Mouse (Mus musculus) layer of hippocampus, adult 2 months (tissue): ENCODE data around the gene Dnase2a. TPM values are rescaled to one million over a fixed set of nuclear protein-coding genes. Genes with fewer than 3 reads are reported as not detected.

Source experiments
- DNase-seq, 2 experiments: peaks; one replicate each; pipeline ENCODE4 v3.0.0; 2022; ENCODE audit warnings: low spot score in 2 of 2
- H3K27ac ChIP-seq: fragments of 200-600 bp; 2 replicates; pipeline ENCODE4 v1.8.1; 2022
- H3K4me3 ChIP-seq: fragments of 200-600 bp; 2 replicates; pipeline ENCODE4 v1.8.1; 2022; ENCODE audit warnings: mild to moderate bottlenecking
- CTCF ChIP-seq: fragments of 200-600 bp; conservative IDR thresholded peaks from 2 replicates; pipeline ENCODE4 v1.8.1; 2022; ENCODE audit warnings: antibody characterized with exemption, mild to moderate bottlenecking, moderate library complexity
- total RNA-seq, 2 experiments: library from RNA; stranded (reverse); gene quantifications; 2 replicates each; pipeline ENCODE4 v1.2.3; 2021

The Dnase2a gene
- total RNA-seq, 2 experiments from 2014 or later = 3.9 to 5.7 TPM

GRCm38 (mm10) chr8:84934860-84935259 lies 26.5 kb downstream of the Dnase2a start:
- TF ChIP-seq CTCF = no peak

DNA sequence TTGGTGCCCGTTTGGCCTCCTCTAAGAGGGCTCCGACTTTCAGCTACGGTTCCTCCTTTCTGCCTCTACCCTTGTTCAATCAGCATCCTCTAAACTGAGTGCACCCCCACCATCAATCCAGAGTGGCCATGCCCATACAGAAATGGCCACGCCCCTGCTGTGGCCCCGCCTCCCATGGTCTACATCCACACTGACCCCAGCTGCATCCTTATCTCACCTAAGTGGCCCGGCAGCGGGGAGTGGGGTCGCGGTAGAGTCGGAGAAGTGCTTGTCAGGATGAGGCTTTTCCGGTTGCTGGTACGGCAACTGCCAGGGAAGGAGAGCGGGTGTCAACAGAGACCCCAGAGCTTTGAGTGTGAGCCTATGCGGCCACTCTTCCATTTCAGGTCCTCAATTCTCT lies 27.1 kb downstream of the Dnase2a start:
- Histone ChIP-seq H3K4me3 (peak overlapping the region; percentile 85), H3K27ac (peak overlapping the region; percentile 97; the same call in 1 of the 2 replicates)
- TF ChIP-seq CTCF = no peak
- DNase-seq = no peak

More at GRCm38 (mm10) chr8:84934860-84935259, 26.5 kb downstream of the Dnase2a start:
- Histone ChIP-seq H3K4me3 (peak overlapping the region; percentile 85; the same call in 1 of the 2 replicates), H3K27ac (no peak overlapping the region)
- no peak for DNase-seq

DNA sequence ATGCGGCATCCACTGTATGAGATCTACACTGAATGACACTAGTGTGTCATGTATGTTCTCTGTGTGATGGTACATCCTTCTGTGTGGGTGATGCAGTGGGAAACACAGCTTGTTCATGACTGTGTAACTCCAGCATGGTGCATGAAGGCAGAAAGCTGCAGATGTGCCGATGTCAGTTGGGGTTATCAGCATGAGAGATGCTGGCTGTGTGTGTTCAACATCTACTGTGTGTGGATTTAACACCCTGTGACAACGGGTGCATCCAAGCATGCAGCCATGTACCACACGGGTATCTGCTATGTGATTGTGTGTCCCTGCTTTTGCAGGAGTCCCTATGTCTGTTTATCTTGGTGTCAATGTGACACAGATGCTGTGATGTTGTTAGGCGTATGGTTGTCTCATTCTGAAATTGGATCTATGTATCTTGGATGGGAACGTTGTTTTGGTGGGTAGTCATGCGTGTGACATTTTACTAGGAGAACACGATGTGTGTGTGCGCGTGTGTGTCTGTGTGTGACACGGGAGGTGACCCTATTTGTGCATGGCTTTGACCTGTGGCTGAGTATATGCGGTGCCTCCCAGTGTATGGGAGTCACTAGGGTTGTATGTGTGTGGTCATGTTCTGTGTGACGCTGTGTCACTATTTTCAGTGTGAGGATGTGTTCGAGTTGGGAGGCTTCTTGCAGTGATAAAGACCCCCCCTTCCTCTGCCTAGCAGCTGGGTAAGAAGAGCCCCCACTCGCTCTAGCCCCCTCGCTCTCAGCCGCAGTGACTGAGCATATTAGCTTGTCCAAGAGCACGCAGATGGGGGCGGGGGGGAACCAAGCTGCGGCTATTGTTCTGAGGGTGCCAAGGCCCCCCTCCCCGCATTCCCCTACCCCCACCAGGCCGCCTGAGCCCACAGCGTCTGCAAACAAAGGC lies 27.9 kb downstream of the Dnase2a start:
- no peak for DNase-seq
- TF ChIP-seq CTCF = no peak
- Histone ChIP-seq H3K4me3 (peak overlapping the region; percentile 85), H3K27ac (peak overlapping the region; percentile 97)

GRCm38 (mm10) chr8:84936962-84937546 lies 28.7 kb downstream of the Dnase2a start, which contains the start of gene Mast1:
Gene Mast1, minus strand, starts transcription at chr8:84937359.
- TF ChIP-seq CTCF = peak; percentile 92
- DNase-seq = peak in 1 of 2 experiments; percentile 82
- H3K4me3 ChIP-seq = peak within 1 kb of the TSS; percentile 85
- peak within 1 kb of the TSS; percentile 97 for H3K27ac ChIP-seq

DNA sequence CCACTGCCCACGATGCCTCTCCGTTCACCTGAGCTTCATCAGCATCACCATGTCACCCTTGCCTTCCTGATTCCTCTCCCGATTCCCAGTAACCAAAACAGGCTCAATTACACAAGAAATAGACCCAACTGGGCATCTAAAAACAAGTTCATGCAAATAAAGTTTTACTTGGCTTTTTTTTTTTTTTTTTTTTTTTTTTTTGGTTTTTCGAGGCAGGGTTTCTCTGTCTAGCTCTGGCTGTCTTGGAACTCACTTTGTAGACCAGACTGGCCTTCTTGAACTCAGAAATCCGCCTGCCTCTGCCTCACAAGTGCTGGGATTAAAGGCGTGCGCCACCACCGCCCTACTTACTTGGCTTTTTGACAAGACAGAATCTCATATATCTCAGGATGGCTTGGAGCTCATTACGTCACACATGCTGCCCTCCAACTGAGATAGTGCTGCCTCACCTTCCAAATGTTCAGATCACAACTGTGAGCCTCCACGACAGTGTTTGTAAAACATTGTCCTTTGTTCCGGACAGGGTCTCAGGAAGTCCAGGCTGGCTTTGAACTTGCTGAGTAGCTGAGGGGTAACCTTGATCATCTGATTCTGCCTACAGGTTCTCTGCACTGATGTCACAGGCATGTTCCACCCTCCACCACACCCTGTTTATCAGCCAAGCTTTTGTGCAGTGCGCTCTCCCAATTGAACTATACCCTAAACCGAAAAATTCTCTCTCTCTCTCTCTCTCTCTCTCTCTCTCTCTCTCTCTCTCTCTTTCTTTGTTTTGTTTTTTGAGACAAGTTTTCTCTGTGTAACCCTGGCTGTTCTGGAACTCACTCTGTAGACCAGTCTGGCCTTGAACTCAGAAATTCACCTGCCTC lies 29.5 kb downstream of the Dnase2a start:
- no peak for TF ChIP-seq CTCF
- no peak for DNase-seq
- peak overlapping the region; percentile 97 for H3K27ac ChIP-seq
- peak overlapping the region; percentile 85 for H3K4me3 ChIP-seq

DNA sequence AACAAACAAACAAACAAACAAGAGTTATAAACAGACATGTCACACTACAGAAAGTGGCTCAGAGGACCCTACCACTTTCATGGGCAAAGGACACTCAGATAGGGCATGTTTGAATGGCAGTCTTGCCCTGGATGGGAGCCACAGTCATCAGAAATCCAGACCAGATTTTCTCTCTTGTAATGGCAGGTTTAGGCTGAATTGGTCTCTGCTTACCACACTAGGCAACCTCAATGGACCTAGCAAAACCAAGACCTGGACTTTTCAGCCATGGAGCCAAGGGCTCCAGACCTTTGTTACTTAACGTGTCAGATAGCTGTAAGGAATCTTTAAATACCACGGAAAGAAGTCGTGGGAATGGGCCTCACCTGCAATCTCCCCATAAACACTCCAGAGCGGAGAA lies 35.3 kb downstream of the Dnase2a start:
- no peak for TF ChIP-seq CTCF
- Histone ChIP-seq H3K27ac (no peak overlapping the region), H3K4me3 (no peak overlapping the region)
- no peak for DNase-seq

DNA sequence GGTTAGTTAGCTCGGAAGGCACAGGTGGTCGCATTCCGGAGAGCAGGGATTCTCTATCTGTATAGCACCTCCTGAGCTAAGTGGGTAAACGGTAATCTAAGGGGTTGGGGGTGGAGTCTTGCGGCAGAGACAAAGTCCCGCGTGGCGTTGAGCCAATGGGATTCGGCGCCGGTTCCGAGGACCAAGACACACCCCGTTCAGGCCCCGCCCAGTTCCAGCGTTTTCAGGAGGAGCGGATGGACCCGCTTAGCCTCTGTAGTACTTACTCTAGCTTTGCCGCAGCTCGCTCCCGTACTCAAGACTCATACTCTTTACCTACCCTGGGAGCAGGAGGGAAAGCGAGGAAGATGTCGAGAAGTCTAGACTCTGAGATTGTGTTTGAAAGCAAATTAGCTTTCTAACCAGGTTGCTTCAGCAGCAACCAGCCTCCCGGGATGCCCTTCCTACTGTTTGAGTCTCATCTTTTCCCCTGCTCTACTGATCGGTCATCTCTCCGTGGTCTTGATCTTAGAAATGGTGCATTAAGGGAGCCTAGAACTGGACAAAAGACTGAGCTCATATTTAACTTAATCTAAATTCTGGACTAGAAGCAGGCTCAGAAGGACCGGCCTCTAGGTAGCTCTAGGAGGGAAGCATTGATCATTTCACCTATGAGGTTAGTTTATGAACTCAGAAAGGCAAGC lies 36.3 kb downstream of the Dnase2a start:
- no peak for TF ChIP-seq CTCF
- peak in 1 of 2 experiments; percentile 60 for DNase-seq
- peak overlapping the region; percentile 29; the same call in 1 of the 2 replicates for H3K27ac ChIP-seq
- H3K4me3 ChIP-seq = peak overlapping the region; percentile 68

DNA sequence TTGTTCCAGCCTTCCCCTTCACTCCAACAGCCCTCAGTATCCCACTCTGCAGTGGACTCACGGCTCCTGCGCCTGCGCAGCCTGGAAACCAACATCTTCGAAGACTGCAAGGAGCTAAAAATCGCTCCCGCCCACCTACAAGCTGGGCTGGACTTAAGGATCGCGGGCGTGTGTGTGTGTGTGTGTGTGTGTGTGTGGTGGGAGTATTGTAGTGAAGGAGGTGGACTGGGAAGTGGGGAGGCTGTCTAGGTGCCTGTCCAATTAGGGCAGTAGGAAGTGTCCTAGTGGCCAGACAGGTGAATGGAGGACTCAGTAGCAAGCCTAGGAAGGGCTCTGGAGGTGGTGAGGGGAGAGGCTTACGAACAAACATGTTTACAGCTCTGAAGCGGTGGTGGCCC lies 36.9 kb downstream of the Dnase2a start:
- peak; percentile 50 to 66 for DNase-seq
- H3K4me3 ChIP-seq = peak overlapping the region; percentile 68
- H3K27ac ChIP-seq = peak overlapping the region; percentile 72; the same call in 1 of the 2 replicates
- no peak for TF ChIP-seq CTCF

- DNase-seq = peak in 1 of 2 experiments; percentile 48
- TF ChIP-seq CTCF = peak; percentile 78
- Histone ChIP-seq H3K4me3 (peak overlapping the region; percentile 68), H3K27ac (peak overlapping the region; percentile 72)
Observed at GRCm38 (mm10) chr8:84945633-84946527, 37.5 kb downstream of the Dnase2a start.

DNA sequence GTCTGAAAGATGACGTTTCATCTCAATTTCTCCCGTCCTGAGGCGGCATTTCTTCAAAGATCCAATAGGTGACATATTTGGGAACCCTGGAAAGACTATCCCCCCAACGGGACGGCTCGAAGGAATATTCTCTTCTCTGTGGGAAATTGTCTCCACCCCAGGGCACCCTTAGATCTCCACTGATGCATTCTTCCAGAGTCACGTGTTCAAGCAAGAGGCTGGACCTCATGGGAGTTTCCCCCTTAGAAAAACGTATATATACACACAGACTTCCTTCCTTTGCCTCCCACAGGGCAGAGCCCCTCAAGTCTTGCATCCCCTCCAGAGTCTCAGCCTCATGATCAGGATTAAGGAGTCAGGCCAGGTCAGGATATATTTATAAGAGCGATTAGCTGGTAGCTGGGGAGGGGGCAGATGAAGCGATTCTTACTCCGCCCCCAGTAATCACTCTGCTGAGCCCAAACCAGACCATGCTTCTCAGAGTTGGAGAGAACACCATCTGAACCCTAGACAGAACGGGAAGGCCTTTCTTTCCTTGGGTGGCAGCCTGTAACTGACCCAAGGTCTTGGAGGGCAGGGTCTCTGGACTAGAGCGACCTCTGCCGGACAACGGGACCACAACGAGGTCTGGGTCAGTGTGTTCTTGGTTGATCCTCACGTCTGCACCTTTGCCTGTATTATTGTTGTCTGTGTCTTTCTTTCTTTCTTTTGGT lies 38.3 kb downstream of the Dnase2a start, which contains the start of gene Rtbdn:
Gene Rtbdn (plus strand): TSS at position 464 of the 713 bp plus-strand sequence.
- H3K4me3 ChIP-seq = peak within 1 kb of the TSS; percentile 68

More for the DNA sequence above, 38.3 kb downstream of the Dnase2a start, which contains the start of gene Rtbdn:
- DNase-seq = no peak
- H3K27ac ChIP-seq = peak within 1 kb of the TSS; percentile 72
- peak; percentile 55 for TF ChIP-seq CTCF
